Mouse (Mus musculus): ENCODE measurements around the gene Araf. TPM values are rescaled to one million over a fixed set of nuclear protein-coding genes. Genes with fewer than 3 reads are reported as not detected.

Araf gene
- 170 and 211 TPM in 2 replicates for polyA plus RNA-seq (2012; rRNA removed)

GRCm38 (mm10) chrX:20797681-20798080, at the start of gene Araf:
TSS of gene Araf (plus strand) at chrX:20797814.

GRCm38 (mm10) chrX:20869962-20870513, 72.4 kb downstream of the Araf start, which contains the start of gene Timp1:
TSS of gene Timp1 (plus strand) at chrX:20870166.

Other genes with a start within 250 kb of the Araf start
- 0.15 and 0.24 TPM in 2 replicates for gene Rgn, start 248.0 kb upstream of the Araf start, polyA plus RNA-seq (2012; rRNA removed)
- gene Rbm10, start 180.3 kb upstream of the Araf start, polyA plus RNA-seq (2012; rRNA removed), result 88.9 and 101 TPM in 2 replicates
- 81.9 and 99.1 TPM in 2 replicates for gene Ndufb11, start 180.2 kb upstream of the Araf start, polyA plus RNA-seq (2012; rRNA removed)
- gene Uba1, start 139.5 kb upstream of the Araf start, polyA plus RNA-seq (2012; rRNA removed), result 458 and 462 TPM in 2 replicates
- 248 and 329 TPM in 2 replicates for gene Cdk16, start 109.9 kb upstream of the Araf start, polyA plus RNA-seq (2012; rRNA removed)
- gene Usp11, start 93.9 kb upstream of the Araf start, polyA plus RNA-seq (2012; rRNA removed), result 32.1 and 42.6 TPM in 2 replicates
- 329 and 381 TPM in 2 replicates for gene Timp1, start 72.4 kb downstream of the Araf start, polyA plus RNA-seq (2012; rRNA removed)
- 1.3 and 1.9 TPM in 2 replicates for gene Syn1, start 123.2 kb downstream of the Araf start, polyA plus RNA-seq (2012; rRNA removed)
- 33.8 and 36.4 TPM in 2 replicates for gene Cfp, start 133.7 kb downstream of the Araf start, polyA plus RNA-seq (2012; rRNA removed)
- 28.1 and 28.9 TPM in 2 replicates for gene Elk1, start 152.8 kb downstream of the Araf start, polyA plus RNA-seq (2012; rRNA removed)
- gene Uxt, start 164.2 kb downstream of the Araf start, polyA plus RNA-seq (2012; rRNA removed), result 8.6 and 12.4 TPM in 2 replicates